Mouse (Mus musculus) G1E (cell line): ENCODE measurements around the gene Epha8.

Experiments used
- CTCF ChIP-seq: IDR thresholded peaks from 2 replicates; pipeline ENCODE4 v1.5.1; 2012; ENCODE audit warnings: low read depth, low read length, inconsistent platforms, mixed read lengths
- GATA1 ChIP-seq: IDR thresholded peaks from 2 replicates; pipeline ENCODE4 v1.6.1; 2012; ENCODE audit warnings: borderline replicate concordance, low read length, inconsistent platforms, mixed read lengths
- GATA2 ChIP-seq: IDR thresholded peaks from 2 replicates; pipeline ENCODE4 v1.6.1; 2012; ENCODE audit warnings: low read depth, low read length, inconsistent platforms, borderline replicate concordance
- POLR2AphosphoS5 ChIP-seq: IDR thresholded peaks from 2 replicates; pipeline ENCODE4 v1.6.1; 2012; ENCODE audit warnings: low read depth, low read length, inconsistent platforms; ENCODE audit not compliant: insufficient replicate concordance
- TAL1 ChIP-seq: conservative IDR thresholded peaks from 2 replicates; pipeline ENCODE4 v1.6.1; 2012; ENCODE audit warnings: low read depth, low read length, inconsistent platforms, mixed read lengths

- no peak for TF ChIP-seq TAL1
- no peak for TF ChIP-seq CTCF
- TF ChIP-seq POLR2AphosphoS5, result no peak
- TF ChIP-seq GATA1, result no peak
- no peak for TF ChIP-seq GATA2
Observed at GRCm38 (mm10) chr4:136954562-136954961, 2.1 kb downstream of the Epha8 start.
